Mouse (Mus musculus) kidney, adult 2 months (tissue): Measurements from ENCODE around the gene Lrrc4.

Experiments used
- CTCF ChIP-seq: fragments of 200-500 bp; conservative IDR thresholded peaks from 2 replicates; pipeline ENCODE4 v1.5.1; 2011; ENCODE audit warnings: low read depth, mild to moderate bottlenecking, control low read depth, low read length, moderate library complexity, mixed read lengths; ENCODE audit not compliant: insufficient read depth, insufficient read length
- POLR2A ChIP-seq: fragments of 200-500 bp; IDR thresholded peaks from one replicate; pipeline ENCODE4 v1.6.1; 2011; ENCODE audit warnings: low read depth, low read length, control low read depth

DNA sequence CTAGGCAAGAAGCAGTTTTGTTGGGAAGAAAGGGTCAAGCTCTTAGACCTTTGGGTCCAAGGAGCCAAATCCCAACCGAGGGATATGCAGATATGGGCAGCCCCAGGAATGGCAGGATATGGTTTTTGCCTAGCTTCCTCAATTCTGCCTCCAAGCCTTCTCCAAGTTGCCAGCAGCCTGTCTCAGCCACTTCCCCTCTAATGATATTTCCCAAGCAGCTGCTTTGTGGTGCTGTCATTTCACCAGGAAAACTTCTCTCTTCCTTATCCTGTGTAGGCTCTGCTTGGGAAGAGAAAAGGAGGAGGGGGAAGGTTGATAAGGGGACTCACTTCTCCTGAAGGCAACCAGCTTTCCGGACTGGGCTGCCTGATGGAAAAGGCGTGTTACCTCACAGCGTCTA is 49.4 kb upstream of the Lrrc4 start:
- TF ChIP-seq POLR2A, result no peak
- no peak for TF ChIP-seq CTCF
